ENCODE assay signal across 25 mouse cellular contexts in genomic region chr2:12521744-12522143, GRCm38 (mm10).
DNase-seq lines count a peak whose midpoint lies in the region; TF ChIP-seq lines count a peak whose summit lies in the region.
"Had no signal": no experiment of that assay in that cellular context is flagged by ENCODE, and none has a peak within 500 bp of the region (broad histone marks: within the 10 kb centered on the region; RNA-seq: fewer than 3 reads in every experiment).

No protein-coding gene starts in this region.

- peak overlapping the region; percentile 90 for H3K27ac ChIP-seq in gastrocnemius, adult 2 months
- no peak overlapping the region for H3K27ac ChIP-seq in layer of hippocampus, adult 2 months
- no peak overlapping the region for H3K27ac ChIP-seq in CH12.LX (ENCODE audit: insufficient read depth, low read depth)
- H3K27ac ChIP-seq: embryonic facial prominence, embryonic 10.5 days; embryonic facial prominence, embryonic 13.5 days; forebrain, embryonic 13.5 days; heart, adult 2 months; heart, embryonic 10.5 days; heart, embryonic 13.5 days; hindbrain, embryonic 12.5 days; hindbrain, embryonic 15.5 days had no signal

- no peak overlapping the region for H3K9ac ChIP-seq in CH12.LX (ENCODE audit: insufficient read depth, low read depth)
- H3K9ac ChIP-seq: embryonic facial prominence, embryonic 13.5 days; forebrain, embryonic 13.5 days; heart, embryonic 13.5 days; hindbrain, embryonic 12.5 days; hindbrain, embryonic 15.5 days had no signal

- H3K9me3 ChIP-seq in CH12.LX (replicated peaks; ENCODE audit: low read length): no peaks in the 10 kb centered on the region
- H3K9me3 ChIP-seq: embryonic facial prominence, embryonic 10.5 days; embryonic facial prominence, embryonic 13.5 days; forebrain, embryonic 13.5 days; heart, embryonic 10.5 days; heart, embryonic 13.5 days; hindbrain, embryonic 12.5 days; hindbrain, embryonic 15.5 days had no signal

- no peaks in the 10 kb centered on the region for H3K79me2 ChIP-seq in CH12.LX (replicated peaks; ENCODE audit: control insufficient read depth, extremely low read depth, insufficient read depth, poor library complexity, severe bottlenecking)

- H3K4me3 ChIP-seq in gastrocnemius, adult 2 months: no peak overlapping the region
- H3K4me3 ChIP-seq in layer of hippocampus, adult 2 months: no peak overlapping the region
- H3K4me3 ChIP-seq in CH12.LX (replicated peaks in 1 of 3; ENCODE audit: low read depth in 2 of 3, low read length in 2 of 3, poor library complexity in 1 of 3): no peak overlapping the region
- H3K4me3 ChIP-seq: embryonic facial prominence, embryonic 10.5 days; embryonic facial prominence, embryonic 13.5 days; erythroblast, embryonic 14.5 days; forebrain, embryonic 13.5 days; heart, adult 2 months; heart, embryonic 10.5 days; heart, embryonic 13.5 days; hindbrain, embryonic 12.5 days; hindbrain, embryonic 15.5 days had no signal

- H3K4me1 ChIP-seq in CH12.LX (ENCODE audit: control insufficient read depth in 1 of 2, insufficient read depth in 2 of 2): no peaks in the 10 kb centered on the region; a peak in 1 of 4 replicates
- H3K4me1 ChIP-seq: embryonic facial prominence, embryonic 10.5 days; embryonic facial prominence, embryonic 13.5 days; forebrain, embryonic 13.5 days; heart, embryonic 10.5 days; heart, embryonic 13.5 days; hindbrain, embryonic 12.5 days; hindbrain, embryonic 15.5 days had no signal

- no peaks in the 10 kb centered on the region for H3K27me3 ChIP-seq in CH12.LX (replicated peaks)
- H3K27me3 ChIP-seq: embryonic facial prominence, embryonic 13.5 days; forebrain, embryonic 13.5 days; heart, embryonic 13.5 days; hindbrain, embryonic 12.5 days; hindbrain, embryonic 15.5 days had no signal

- no peak for TF ChIP-seq EP300 in CH12.LX (IDR thresholded peaks at IDR 0.05; ENCODE audit: low read length)

- no peaks in the 10 kb centered on the region for H3K36me3 ChIP-seq in CH12.LX (replicated peaks in 1 of 2; ENCODE audit: control insufficient read depth in 1 of 2, insufficient read depth in 1 of 2, low read length in 1 of 2)
- H3K36me3 ChIP-seq: embryonic facial prominence, embryonic 10.5 days; embryonic facial prominence, embryonic 13.5 days; heart, embryonic 10.5 days; heart, embryonic 13.5 days; hindbrain, embryonic 12.5 days; hindbrain, embryonic 15.5 days had no signal

- intact Hi-C loops in gastrocnemius, adult 2 months (cut with DNase I): no loop called here
- intact Hi-C loops in gastrocnemius, postnatal 36 days (cut with DNase I): no loop called here

- no peak for TF ChIP-seq RAD21 in CH12.LX (IDR thresholded peaks at IDR 0.05; ENCODE audit: low read depth, low read length)

- TF ChIP-seq POLR2A in CH12.LX (IDR thresholded peaks at IDR 0.05; ENCODE audit: low read depth, low read length): no peak

- no peak for DNase-seq in gastrocnemius, adult 2 months
- no peak for DNase-seq in gastrocnemius, postnatal 36 days
- DNase-seq in layer of hippocampus, adult 2 months (ENCODE audit: low spot score in 2 of 2): no peak
- DNase-seq in layer of hippocampus, postnatal 36 days: no peak
- DNase-seq in CH12.LX (ENCODE audit: extremely low read depth): no peak
- no peak for DNase-seq in cerebellum, postnatal 14 days
- DNase-seq: adrenal gland, adult 2 months; adrenal gland, postnatal 14 days; B cell, adult 2 months; cerebellum, adult 11 months; cerebellum, adult 2 months; cerebellum, adult 9-11 months; cerebellum, postnatal 36 days; embryo, embryonic 11 days; gastrocnemius, postnatal 25 days; heart, adult 2 months; heart, postnatal 14 days had no signal

- no peak overlapping the region for H3K4me2 ChIP-seq in CH12.LX (ENCODE audit: insufficient read depth, low read depth, poor library complexity, severe bottlenecking)
- H3K4me2 ChIP-seq: embryonic facial prominence, embryonic 13.5 days; forebrain, embryonic 13.5 days; heart, embryonic 13.5 days; hindbrain, embryonic 12.5 days; hindbrain, embryonic 15.5 days had no signal

- dilution Hi-C loops in CH12.LX (cut with MboI; ENCODE audit: extremely low pct_ligation_motif_present, extremely low pct_unique_long_range_greater_than_20kb, low sequenced_read_pairs): no loop called here

- 0 out of 2 replicates have a peak, but pooled peaks have one; percentile 1 for TF ChIP-seq CTCF in gastrocnemius, adult 2 months (IDR thresholded peaks at IDR 0.05)
- peak; percentile 64 for TF ChIP-seq CTCF in layer of hippocampus, adult 2 months (conservative IDR thresholded peaks at IDR 0.05)
- TF ChIP-seq CTCF in CH12.LX (conservative IDR thresholded peaks at IDR 0.05 in 1 of 2, IDR thresholded peaks at IDR 0.05 in 1 of 2; ENCODE audit: low read depth in 2 of 2, low read length in 2 of 2): peak in 1 of 2 experiments; percentile 45; a peak in 2 of 4 replicates

- in situ Hi-C loops in CH12.LX (cut with MboI; ENCODE audit: low pct_ligation_motif_present, low pct_unique_long_range_greater_than_20kb, low sequenced_read_pairs): no loop called here

TF ChIP-seq in CH12.LX, 34 proteins besides CTCF, POLR2A, EP300 and RAD21:
- peak; percentile 85 for TF ChIP-seq IRF4 (IDR thresholded peaks at IDR 0.05; ENCODE audit: low read depth, low read length)
- no peak for TF ChIP-seq ZMIZ1 (IDR thresholded peaks at IDR 0.05; ENCODE audit: low read depth, low read length)
TF ChIP-seq in CH12.LX: peak in this region for 1.
